Mouse (Mus musculus) heart, adult 2 months (tissue): Measurements from ENCODE around the gene Klhdc8b. TPM values are rescaled to one million over a fixed set of nuclear protein-coding genes. Genes with fewer than 3 reads are reported as not detected.

Experiments
- DNase-seq, 2 experiments: peaks; one replicate each; pipeline ENCODE4 v3.0.0; 2021
- H3K27ac ChIP-seq: fragments of 200-600 bp; 2 replicates; pipeline ENCODE4 v1.8.1; 2022
- H3K27me3 ChIP-seq: fragments of 200-500 bp; 2 replicates; pipeline ENCODE4 v1.6.1; 2012; ENCODE audit warnings: mild to moderate bottlenecking, low read length, inconsistent platforms, mixed read lengths; ENCODE audit not compliant: control insufficient read depth, insufficient read depth
- H3K36me3 ChIP-seq: fragments of 200-500 bp; 2 replicates; pipeline ENCODE4 v1.6.1; 2012; ENCODE audit warnings: low read length, inconsistent platforms; ENCODE audit not compliant: control insufficient read depth, insufficient read depth
- H3K4me1 ChIP-seq: fragments of 200-500 bp; 2 replicates; pipeline ENCODE4 v1.6.1; 2011; ENCODE audit warnings: low read length; ENCODE audit not compliant: control insufficient read depth, insufficient read depth
- H3K4me3 ChIP-seq: fragments of 200-600 bp; 2 replicates; pipeline ENCODE4 v1.8.1; 2022
- H3K79me2 ChIP-seq: fragments of 200-500 bp; replicated peaks from 2 replicates; pipeline ENCODE4 v1.6.1; 2012; ENCODE audit warnings: mild to moderate bottlenecking, inconsistent platforms, low read length, moderate library complexity, mixed read lengths; ENCODE audit not compliant: control insufficient read depth, insufficient read depth
- H3K9ac ChIP-seq: fragments of 200-500 bp; 2 replicates; pipeline ENCODE4 v1.6.1; 2012; ENCODE audit warnings: low read depth, mild to moderate bottlenecking, control low read depth, inconsistent platforms, low read length, mixed read lengths
- CTCF ChIP-seq: fragments of 200-600 bp; IDR thresholded peaks from 2 replicates; pipeline ENCODE4 v1.8.1; 2022; ENCODE audit warnings: antibody characterized with exemption, mild to moderate bottlenecking, moderate library complexity
- EP300 ChIP-seq: fragments of 200-500 bp; IDR thresholded peaks from 2 replicates; pipeline ENCODE4 v1.6.1; 2011; ENCODE audit warnings: low read depth, low read length, control low read depth; ENCODE audit not compliant: insufficient read depth
- POLR2A ChIP-seq: fragments of 200-500 bp; IDR thresholded peaks from 2 replicates; pipeline ENCODE4 v1.6.1; 2011; ENCODE audit warnings: mild to moderate bottlenecking, low read depth, low read length, control low read depth; ENCODE audit not compliant: insufficient read depth
- WGBS: fragments of 180-500 bp; shearing (Covaris S2); methylation state at CpG from one replicate; pipeline ENCODE4 v1.1.7; 2018; 5-methylcytosine and 5-hydroxymethylcytosine counted together
- intact Hi-C: fragments of 180-260 bp; cut with DNase I; formaldehyde crosslinking; loops from one replicate; pipeline ENCODE4 v1.15.1; 2025
- polyA plus RNA-seq: library from polyadenylated mRNA; depleted of rRNA; stranded (reverse); fragments of >200 nt; gene quantifications from 2 replicates; pipeline ENCODE4 v1.2.3, GENCODE M21; 2012
- total RNA-seq, 2 experiments: library from RNA; stranded (reverse); gene quantifications; 2 replicates each; pipeline ENCODE4 v1.2.3; 2021

The Klhdc8b gene
- total and polyA plus RNA-seq, 3 experiments, result 4.9 to 21.5 (median 5.8) TPM

DNA sequence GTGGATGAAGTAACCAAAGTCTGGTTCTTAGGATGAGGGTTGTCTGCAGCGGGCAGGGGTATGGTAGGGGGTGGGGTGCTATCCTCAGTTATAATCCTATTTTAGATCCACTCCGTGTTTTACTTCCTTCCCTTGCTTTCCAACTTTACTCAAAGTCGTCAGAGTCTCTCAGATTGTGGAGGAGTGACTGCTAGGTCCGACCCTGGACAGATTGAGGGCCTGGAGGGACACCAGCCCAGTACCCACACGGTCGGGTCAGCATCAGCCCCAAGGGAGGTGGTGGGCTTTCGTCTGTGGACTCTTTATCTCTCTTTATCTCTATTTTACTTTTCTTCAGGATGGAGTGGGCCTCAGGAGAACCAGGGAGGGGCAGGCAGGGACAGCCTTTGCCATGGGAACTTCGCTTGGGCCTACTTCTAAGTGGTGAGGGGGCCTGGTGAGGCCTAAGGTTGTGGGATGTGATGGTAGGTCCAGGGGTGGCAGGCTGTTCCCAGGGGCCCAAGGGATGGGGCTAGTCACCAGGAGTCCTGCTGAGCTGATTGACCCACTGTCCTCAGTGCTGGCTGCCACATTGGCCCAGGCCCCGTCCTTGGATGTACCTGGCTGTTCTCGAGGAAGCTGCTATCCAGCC lies 18.5 kb upstream of the Klhdc8b start, which contains the start of gene Lamb2:
Gene Lamb2, plus strand, starts transcription at position 16 of the 631 bp plus-strand sequence.
- Histone ChIP-seq H3K4me3 (peak within 1 kb of the TSS; percentile 81), H3K27me3 (no peaks in the 10 kb centered on the region), H3K36me3 (no peaks in the 10 kb centered on the region), H3K9ac (peak within 1 kb of the TSS; percentile 91), H3K4me1 (peaks cover 11% of the 10 kb centered on the region), H3K79me2 (peaks cover 8% of the 10 kb centered on the region), H3K27ac (peak within 1 kb of the TSS; percentile 99)
- peak; percentile 74 to 80 for DNase-seq
- TF ChIP-seq POLR2A, result peak; percentile 98
- TF ChIP-seq EP300, result peak; percentile 65; the same call in 1 of the 2 replicates
- no peak for TF ChIP-seq CTCF
- intact Hi-C loops, result loop anchor here (2.0 kb wide), 2 partner anchors 19 to 37 kb away; partner anchors contain the start of genes Ccdc71, Klhdc8b and Qrich1
- WGBS, result 8% methylated on average over 10 of the region's 10 CpGs

DNA sequence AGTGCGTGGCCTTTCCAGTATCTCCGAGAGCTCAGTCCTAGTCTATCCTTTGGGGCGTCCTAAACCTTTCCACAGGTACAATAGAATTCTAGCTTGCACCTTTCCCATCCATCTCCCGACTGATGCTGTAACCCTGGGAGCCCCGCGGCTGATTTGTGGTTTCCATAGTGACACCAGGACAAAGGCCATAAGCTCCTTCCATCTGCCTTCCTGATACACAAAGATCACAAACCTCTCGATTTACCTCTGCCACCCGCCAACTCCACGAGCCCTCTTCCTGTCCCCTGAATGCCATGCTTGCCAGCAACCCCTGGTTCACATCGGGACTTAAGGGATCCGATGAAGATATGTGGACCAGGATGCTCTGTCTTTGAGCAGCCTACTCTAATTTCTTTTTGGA lies 17.9 kb upstream of the Klhdc8b start:
- peaks cover 11% of the 10 kb centered on the region for H3K4me1 ChIP-seq
- peak overlapping the region; percentile 99 for H3K27ac ChIP-seq
- H3K9ac ChIP-seq, result no peak overlapping the region
- no peak for TF ChIP-seq CTCF
- no peak for TF ChIP-seq POLR2A
- no peak for TF ChIP-seq EP300
- intact Hi-C loops, result loop anchor here (2.0 kb wide), 2 partner anchors 18 to 38 kb away; partner anchors contain the start of genes Ccdc71, Klhdc8b and Qrich1
- DNase-seq, result peak in 1 of 2 experiments; percentile 71
- 25% methylated on average over 11 of the region's 11 CpGs for WGBS
- no peaks in the 10 kb centered on the region for H3K36me3 ChIP-seq
- peaks cover 8% of the 10 kb centered on the region for H3K79me2 ChIP-seq
- no peaks in the 10 kb centered on the region for H3K27me3 ChIP-seq
- peak overlapping the region; percentile 81 for H3K4me3 ChIP-seq

DNA sequence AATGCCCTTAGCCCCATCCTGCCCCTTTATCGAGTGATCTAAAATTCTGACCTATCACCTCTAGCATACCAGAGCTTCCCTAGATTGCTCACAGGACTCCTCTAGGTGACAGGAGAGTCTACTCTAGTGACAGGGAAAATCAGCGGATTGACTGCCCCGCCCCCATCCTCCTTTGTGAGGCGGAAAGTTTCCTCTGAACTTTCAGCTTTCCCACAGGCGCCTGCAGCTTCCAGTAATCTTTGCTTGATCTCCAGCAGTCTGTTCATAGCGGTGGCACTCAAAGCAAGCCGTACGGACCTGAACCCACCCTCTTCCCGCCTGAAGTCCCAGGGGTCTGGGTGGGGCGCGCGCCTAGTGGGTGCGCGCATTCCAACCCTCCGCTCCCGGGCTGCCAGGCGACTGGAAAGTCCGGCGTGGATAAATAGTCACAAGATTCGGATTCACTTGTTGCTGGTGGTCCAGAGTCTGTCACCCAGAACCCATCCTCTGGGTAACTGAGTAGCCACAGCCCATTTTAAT lies 17.3 kb upstream of the Klhdc8b start:
- Histone ChIP-seq H3K4me3 (peak overlapping the region; percentile 81), H3K9ac (peak overlapping the region; percentile 52), H3K27me3 (no peaks in the 10 kb centered on the region), H3K4me1 (peaks cover 11% of the 10 kb centered on the region), H3K27ac (peak overlapping the region; percentile 99), H3K79me2 (peaks cover 6% of the 10 kb centered on the region), H3K36me3 (no peaks in the 10 kb centered on the region)
- under 1% methylated on average over 20 of the region's 20 CpGs for WGBS
- peak; percentile 93 to 94 for DNase-seq
- TF ChIP-seq CTCF (peak; percentile 24; the same call in 1 of the 2 replicates), POLR2A (peak; percentile 80), EP300 (peak; percentile 90)
- intact Hi-C loops, result loop anchor here (2.0 kb wide), 2 partner anchors 18 to 38 kb away; partner anchors contain the start of genes Ccdc71, Klhdc8b and Qrich1

DNA sequence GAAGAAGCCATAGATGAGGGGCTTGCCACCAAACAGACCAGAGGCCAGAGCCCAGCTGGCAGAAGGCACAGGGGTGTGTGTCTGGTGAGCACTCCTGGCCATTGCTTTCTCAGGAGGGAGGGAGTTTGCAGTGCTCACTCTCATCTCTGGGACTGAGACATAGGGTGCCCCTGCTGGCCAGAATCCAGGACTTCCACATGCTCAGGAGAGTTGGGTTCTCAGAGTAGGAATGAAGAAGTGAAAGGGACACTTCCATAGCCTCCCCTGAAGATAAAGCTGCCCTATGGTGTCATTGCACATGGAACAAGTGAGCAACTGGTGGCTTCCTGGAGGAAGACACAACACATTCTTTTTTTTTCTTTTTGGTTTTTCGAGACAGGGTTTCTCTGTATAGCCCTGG lies 13.1 kb upstream of the Klhdc8b start:
- DNase-seq, result no peak
- H3K9ac ChIP-seq, result no peak overlapping the region
- H3K27ac ChIP-seq, result no peak overlapping the region
- WGBS, result 50% methylated on average over 1 of the region's 1 CpGs
- TF ChIP-seq EP300 (no peak), POLR2A (no peak), CTCF (no peak)
- H3K79me2 ChIP-seq, result no peaks in the 10 kb centered on the region
- no peaks in the 10 kb centered on the region for H3K27me3 ChIP-seq
- no peak overlapping the region for H3K4me3 ChIP-seq
- no peaks in the 10 kb centered on the region for H3K36me3 ChIP-seq
- H3K4me1 ChIP-seq, result peaks cover 5% of the 10 kb centered on the region
- intact Hi-C loops, result no loop called here

DNA sequence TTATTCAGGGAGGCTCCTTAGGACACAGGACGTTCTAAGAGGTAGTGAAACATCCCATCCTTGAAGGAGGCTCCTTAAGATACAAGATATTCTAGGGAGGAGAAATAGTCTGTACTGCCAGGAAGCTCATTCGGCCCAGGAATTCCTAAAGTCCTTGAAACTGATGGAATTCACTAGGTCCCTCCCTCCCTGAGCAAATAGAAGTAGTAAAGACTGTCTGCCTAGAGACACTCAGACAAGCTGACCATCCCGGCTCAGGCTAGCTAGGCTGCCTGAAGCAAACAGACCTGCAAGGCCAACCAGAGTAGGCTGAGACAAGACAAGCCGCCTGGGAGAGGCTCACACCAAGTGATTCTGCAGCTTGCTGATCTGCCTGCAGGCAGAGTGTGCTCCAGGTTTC lies 8.5 kb upstream of the Klhdc8b start:
- H3K4me3 ChIP-seq, result no peak overlapping the region
- 59% methylated on average over 4 of the region's 4 CpGs for WGBS
- no peak overlapping the region for H3K27ac ChIP-seq
- no peaks in the 10 kb centered on the region for H3K27me3 ChIP-seq
- no peak overlapping the region for H3K9ac ChIP-seq
- no peaks in the 10 kb centered on the region for H3K79me2 ChIP-seq
- intact Hi-C loops, result no loop called here
- no peaks in the 10 kb centered on the region for H3K4me1 ChIP-seq
- TF ChIP-seq CTCF, result no peak
- no peak for TF ChIP-seq POLR2A
- DNase-seq, result no peak
- H3K36me3 ChIP-seq, result no peaks in the 10 kb centered on the region

DNA sequence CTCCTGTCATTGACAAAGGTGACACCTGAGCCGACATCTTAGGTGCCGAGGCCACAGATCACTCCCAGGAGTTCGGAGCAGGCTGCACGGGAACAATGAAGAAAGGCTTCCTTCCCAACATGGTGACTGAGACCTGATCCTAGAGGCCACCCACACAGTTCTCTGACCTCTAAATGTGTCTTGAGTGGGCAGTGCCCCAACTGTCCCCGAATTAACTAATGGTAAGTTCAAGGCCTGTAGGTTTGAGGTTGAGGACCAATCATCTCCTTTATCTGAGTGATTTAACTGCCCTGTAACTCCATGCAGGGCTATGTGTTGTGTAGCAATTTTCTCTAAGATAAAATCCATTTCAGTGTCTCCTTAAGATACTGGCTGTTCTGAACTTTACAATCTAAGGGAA lies 8.0 kb upstream of the Klhdc8b start:
- Histone ChIP-seq H3K4me1 (no peaks in the 10 kb centered on the region), H3K4me3 (no peak overlapping the region), H3K27me3 (no peaks in the 10 kb centered on the region), H3K9ac (no peak overlapping the region), H3K79me2 (no peaks in the 10 kb centered on the region), H3K36me3 (no peaks in the 10 kb centered on the region), H3K27ac (no peak overlapping the region)
- intact Hi-C loops, result no loop called here
- 76% methylated on average over 5 of the region's 5 CpGs for whole genome bisulfite sequencing
- no peak for DNase-seq
- no peak for TF ChIP-seq EP300
- TF ChIP-seq CTCF, result no peak
- no peak for TF ChIP-seq POLR2A
